Mouse (Mus musculus): ENCODE data around the gene Mad2l2. TPM values are rescaled to one million over a fixed set of nuclear protein-coding genes. Genes with fewer than 3 reads are reported as not detected.
A peak's percentile ranks its signal among the peaks of the same experiment; 100 is the strongest.
"Not testable (repeated sequence)": the region's sequence is repeated elsewhere in the genome, so short reads cannot be mapped to it uniquely, and the experiment has no call there.

The Mad2l2 gene
- polyA plus RNA-seq, 1 experiment from 2014 or later, result 83.6 TPM

- no peaks in the 10 kb centered on the region for H3K27me3 ChIP-seq (ENCODE audit: control insufficient read depth, insufficient read depth, low read length)
- no peaks in the 10 kb centered on the region; the same call in 1 of the 2 replicates for H3K9me3 ChIP-seq (ENCODE audit: control insufficient read depth, low read length)
- DNase-seq (ENCODE audit: low spot score, missing footprints) (no peak), ATAC-seq (ENCODE audit: low FRiP score) (no peak)
- H3K9ac ChIP-seq (ENCODE audit: low read length), result no peak overlapping the region
- H3K27ac ChIP-seq (ENCODE audit: low read depth, low read length), result no peak overlapping the region
- H3K4me1 ChIP-seq (ENCODE audit: control insufficient read depth, insufficient read depth, low read length), result peaks cover 10% of the 10 kb centered on the region
- H3K4me2 ChIP-seq, result no peak overlapping the region
- no peaks in the 10 kb centered on the region for H3K36me3 ChIP-seq (ENCODE audit: control insufficient read depth, insufficient read depth, low read length)
- H3K4me3 ChIP-seq (ENCODE audit: low read depth, low read length), result no peak overlapping the region
- 73% methylated on average over 4 of the region's 4 CpGs for WGBS
Measured at GRCm38 (mm10) chr4:148116657-148117056, 13.5 kb upstream of the Mad2l2 start.

GRCm38 (mm10) chr4:148117392-148117791 lies 12.8 kb upstream of the Mad2l2 start:
- DNase-seq (ENCODE audit: low spot score, missing footprints), result no peak
- H3K9ac ChIP-seq (ENCODE audit: low read length), result no peak overlapping the region
- peaks cover 16% of the 10 kb centered on the region for H3K4me1 ChIP-seq (ENCODE audit: control insufficient read depth, insufficient read depth, low read length)
- no peak overlapping the region for H3K4me3 ChIP-seq (ENCODE audit: low read depth, low read length)
- no peaks in the 10 kb centered on the region for H3K36me3 ChIP-seq (ENCODE audit: control insufficient read depth, insufficient read depth, low read length)
- no peak overlapping the region for H3K27ac ChIP-seq (ENCODE audit: low read depth, low read length)
- WGBS, result 76% methylated on average over 4 of the region's 4 CpGs
- H3K4me2 ChIP-seq, result no peak overlapping the region
- ATAC-seq (ENCODE audit: low FRiP score), result no peak
- H3K27me3 ChIP-seq (ENCODE audit: control insufficient read depth, insufficient read depth, low read length), result no peaks in the 10 kb centered on the region
- H3K9me3 ChIP-seq (ENCODE audit: control insufficient read depth, low read length), result no peaks in the 10 kb centered on the region; the same call in 1 of the 2 replicates

GRCm38 (mm10) chr4:148119578-148119977 lies 10.6 kb upstream of the Mad2l2 start:
- not testable (repeated sequence) for H3K4me2 ChIP-seq; H3K9me3 ChIP-seq (ENCODE audit: control insufficient read depth, low read length); ATAC-seq (ENCODE audit: low FRiP score); H3K27ac ChIP-seq (ENCODE audit: low read depth, low read length); H3K4me3 ChIP-seq (ENCODE audit: low read depth, low read length); H3K36me3 ChIP-seq (ENCODE audit: control insufficient read depth, insufficient read depth, low read length); H3K27me3 ChIP-seq (ENCODE audit: control insufficient read depth, insufficient read depth, low read length); DNase-seq (ENCODE audit: low spot score, missing footprints); H3K9ac ChIP-seq (ENCODE audit: low read length)
- WGBS, result 89% methylated on average over 9 of the region's 9 CpGs
- H3K4me1 ChIP-seq (ENCODE audit: control insufficient read depth, insufficient read depth, low read length), result peaks cover 20% of the 10 kb centered on the region

- peaks cover 13% of the 10 kb centered on the region for H3K4me1 ChIP-seq (ENCODE audit: control insufficient read depth, insufficient read depth, low read length)
- no peak for DNase-seq (ENCODE audit: low spot score, missing footprints)
- no peak overlapping the region for H3K4me3 ChIP-seq (ENCODE audit: low read depth, low read length)
- no peaks in the 10 kb centered on the region for H3K36me3 ChIP-seq (ENCODE audit: control insufficient read depth, insufficient read depth, low read length)
- H3K4me2 ChIP-seq, result no peak overlapping the region
- H3K27me3 ChIP-seq (ENCODE audit: control insufficient read depth, insufficient read depth, low read length), result no peaks in the 10 kb centered on the region
- WGBS, result 85% methylated on average over 9 of the region's 9 CpGs
- ATAC-seq (ENCODE audit: low FRiP score), result no peak
- H3K27ac ChIP-seq (ENCODE audit: low read depth, low read length), result no peak overlapping the region
- H3K9me3 ChIP-seq (ENCODE audit: control insufficient read depth, low read length), result no peaks in the 10 kb centered on the region; the same call in 1 of the 2 replicates
- H3K9ac ChIP-seq (ENCODE audit: low read length), result no peak overlapping the region
Measured at GRCm38 (mm10) chr4:148120555-148120954, 9.6 kb upstream of the Mad2l2 start.

GRCm38 (mm10) chr4:148121362-148121761 lies 8.8 kb upstream of the Mad2l2 start:
- DNase-seq (ENCODE audit: low spot score, missing footprints), result no peak
- Histone ChIP-seq H3K4me3 (ENCODE audit: low read depth, low read length) (no peak overlapping the region), H3K36me3 (ENCODE audit: control insufficient read depth, insufficient read depth, low read length) (no peaks in the 10 kb centered on the region), H3K4me2 (no peak overlapping the region), H3K9me3 (ENCODE audit: control insufficient read depth, low read length) (no peaks in the 10 kb centered on the region; the same call in 1 of the 2 replicates), H3K27me3 (ENCODE audit: control insufficient read depth, insufficient read depth, low read length) (no peaks in the 10 kb centered on the region), H3K27ac (ENCODE audit: low read depth, low read length) (no peak overlapping the region), H3K4me1 (ENCODE audit: control insufficient read depth, insufficient read depth, low read length) (peaks cover 11% of the 10 kb centered on the region), H3K9ac (ENCODE audit: low read length) (no peak overlapping the region)
- ATAC-seq (ENCODE audit: low FRiP score), result no peak
- WGBS, result 86% methylated on average over 4 of the region's 4 CpGs

- no peak overlapping the region for H3K27ac ChIP-seq (ENCODE audit: low read depth, low read length)
- no peak for DNase-seq (ENCODE audit: low spot score, missing footprints)
- H3K4me1 ChIP-seq (ENCODE audit: control insufficient read depth, insufficient read depth, low read length), result peaks cover 11% of the 10 kb centered on the region
- no peaks in the 10 kb centered on the region for H3K27me3 ChIP-seq (ENCODE audit: control insufficient read depth, insufficient read depth, low read length)
- peak; percentile 77 for ATAC-seq (ENCODE audit: low FRiP score)
- peak overlapping the region; percentile 35; the same call in 1 of the 2 replicates for H3K9ac ChIP-seq (ENCODE audit: low read length)
- H3K4me2 ChIP-seq, result no peak overlapping the region
- no peaks in the 10 kb centered on the region for H3K9me3 ChIP-seq (ENCODE audit: control insufficient read depth, low read length)
- no peaks in the 10 kb centered on the region for H3K36me3 ChIP-seq (ENCODE audit: control insufficient read depth, insufficient read depth, low read length)
- WGBS, result 8% methylated on average over 6 of the region's 6 CpGs
- H3K4me3 ChIP-seq (ENCODE audit: low read depth, low read length), result no peak overlapping the region
Measured at GRCm38 (mm10) chr4:148121982-148122693, 8.0 kb upstream of the Mad2l2 start.

GRCm38 (mm10) chr4:148122694-148123066 lies 7.5 kb upstream of the Mad2l2 start:
- Histone ChIP-seq H3K4me2 (no peak overlapping the region), H3K36me3 (ENCODE audit: control insufficient read depth, insufficient read depth, low read length) (no peaks in the 10 kb centered on the region), H3K4me1 (ENCODE audit: control insufficient read depth, insufficient read depth, low read length) (peaks cover 11% of the 10 kb centered on the region), H3K27ac (ENCODE audit: low read depth, low read length) (no peak overlapping the region), H3K27me3 (ENCODE audit: control insufficient read depth, insufficient read depth, low read length) (no peaks in the 10 kb centered on the region), H3K9ac (ENCODE audit: low read length) (no peak overlapping the region), H3K4me3 (ENCODE audit: low read depth, low read length) (no peak overlapping the region), H3K9me3 (ENCODE audit: control insufficient read depth, low read length) (no peaks in the 10 kb centered on the region)
- WGBS, result 69% methylated on average over 3 of the region's 3 CpGs
- no peak for ATAC-seq (ENCODE audit: low FRiP score)
- DNase-seq (ENCODE audit: low spot score, missing footprints), result no peak

GRCm38 (mm10) chr4:148128241-148128640 lies 1.9 kb upstream of the Mad2l2 start:
- Histone ChIP-seq H3K27me3 (ENCODE audit: control insufficient read depth, insufficient read depth, low read length) (peaks cover 10% of the 10 kb centered on the region; the same call in 1 of the 2 replicates), H3K4me1 (ENCODE audit: control insufficient read depth, insufficient read depth, low read length) (peaks cover 24% of the 10 kb centered on the region), H3K27ac (ENCODE audit: low read depth, low read length) (no peak overlapping the region), H3K36me3 (ENCODE audit: control insufficient read depth, insufficient read depth, low read length) (no peaks in the 10 kb centered on the region), H3K4me3 (ENCODE audit: low read depth, low read length) (no peak overlapping the region; the same call in 1 of the 2 replicates), H3K9ac (ENCODE audit: low read length) (peak overlapping the region; percentile 54; the same call in 1 of the 2 replicates), H3K9me3 (ENCODE audit: control insufficient read depth, low read length) (no peaks in the 10 kb centered on the region), H3K4me2 (peak overlapping the region; percentile 79)
- ATAC-seq (ENCODE audit: low FRiP score), result no peak
- WGBS, result 68% methylated on average over 1 of the region's 1 CpGs
- DNase-seq (ENCODE audit: low spot score, missing footprints), result no peak

GRCm38 (mm10) chr4:148128672-148129071 lies 1.5 kb upstream of the Mad2l2 start:
- no peak overlapping the region for H3K27ac ChIP-seq (ENCODE audit: low read depth, low read length)
- H3K4me3 ChIP-seq (ENCODE audit: low read depth, low read length), result peak overlapping the region; percentile 67
- WGBS, result 82% methylated on average over 2 of the region's 2 CpGs
- DNase-seq (ENCODE audit: low spot score, missing footprints), result no peak
- H3K9me3 ChIP-seq (ENCODE audit: control insufficient read depth, low read length), result no peaks in the 10 kb centered on the region
- H3K4me1 ChIP-seq (ENCODE audit: control insufficient read depth, insufficient read depth, low read length), result peaks cover 24% of the 10 kb centered on the region
- H3K27me3 ChIP-seq (ENCODE audit: control insufficient read depth, insufficient read depth, low read length), result peaks cover 10% of the 10 kb centered on the region; the same call in 1 of the 2 replicates
- no peak for ATAC-seq (ENCODE audit: low FRiP score)
- H3K36me3 ChIP-seq (ENCODE audit: control insufficient read depth, insufficient read depth, low read length), result no peaks in the 10 kb centered on the region
- H3K4me2 ChIP-seq, result peak overlapping the region; percentile 79
- peak overlapping the region; percentile 54 for H3K9ac ChIP-seq (ENCODE audit: low read length)

Data from midbrain, embryonic 11.5 days (tissue).